Mouse (Mus musculus) ES-Bruce4 (cell line): ENCODE measurements at regions not wholly inside any gene's neighbourhood (a gene's known extent, or its start where the extent isn't known, plus 50 kb on each side); places are given as distances from the start of the nearest gene placed in this dataset.

Experiments
- CTCF ChIP-seq: IDR thresholded peaks from one replicate; pipeline ENCODE4 v1.8.1; 2011; ENCODE audit warnings: low read depth, low read length
- EP300 ChIP-seq: IDR thresholded peaks from 2 replicates; pipeline ENCODE4 v1.6.1; 2011; ENCODE audit warnings: low read depth, low read length; ENCODE audit not compliant: insufficient read depth
- POLR2A ChIP-seq: IDR thresholded peaks from one replicate; pipeline ENCODE4 v1.8.1; 2011; ENCODE audit warnings: low read length; ENCODE audit not compliant: insufficient read depth

DNA sequence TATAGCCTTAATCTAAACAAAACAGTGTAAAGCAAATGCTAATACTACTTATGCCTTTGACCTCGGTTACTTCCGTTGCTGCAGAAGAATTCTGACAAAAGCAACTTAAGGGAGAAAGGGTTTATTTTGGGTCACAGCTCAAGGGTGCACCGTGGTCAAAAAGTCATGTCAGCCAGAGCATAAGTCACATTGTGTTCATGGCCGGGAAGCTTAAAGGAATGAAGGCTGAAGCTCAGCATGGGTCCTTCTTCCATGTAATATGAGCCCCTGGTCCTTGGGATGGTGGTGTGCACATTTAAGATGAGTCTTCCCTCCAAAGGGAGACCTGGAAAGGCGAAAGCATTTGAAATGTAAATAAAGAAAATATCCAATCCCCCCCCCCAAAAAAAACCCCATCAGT lies 212.1 kb upstream of the Tbl1xr1 start:
- no peak for TF ChIP-seq CTCF
- TF ChIP-seq POLR2A: no peak
- TF ChIP-seq EP300: no peak
